Comparison of ENCODE assay signal across 9 mouse cellular contexts in the genomic region with DNA sequence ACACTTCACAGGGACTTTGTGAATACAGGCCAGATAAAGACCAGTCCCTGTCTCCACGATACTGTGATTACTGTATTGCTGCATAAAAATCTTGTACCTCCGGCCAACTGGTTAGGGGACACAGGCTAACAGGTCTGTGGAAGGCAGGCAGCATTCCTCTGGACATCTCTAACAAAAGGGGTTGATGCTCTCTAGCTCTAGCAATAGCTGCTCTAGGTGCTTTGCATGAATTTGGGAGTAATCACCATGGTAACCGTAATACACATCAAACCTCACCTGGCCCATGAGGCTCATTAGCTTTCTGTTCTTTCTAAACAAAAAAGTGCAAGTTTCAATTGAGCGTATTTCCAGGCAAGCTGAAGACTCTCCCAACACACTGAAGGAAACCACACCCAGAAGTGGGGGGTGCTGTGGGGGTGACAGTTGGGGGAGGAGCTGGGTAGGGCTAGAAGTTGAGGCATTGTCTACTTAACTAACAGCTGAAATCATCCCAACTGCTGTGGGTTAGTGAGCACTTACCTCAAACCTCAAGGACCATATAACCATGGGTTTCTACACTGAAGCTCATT.
DNase-seq lines count a peak whose midpoint lies in the region; TF ChIP-seq lines count a peak whose summit lies in the region.
"Had no signal": no experiment of that assay in that cellular context is flagged by ENCODE, and none has a peak within 500 bp of the region (broad histone marks: within the 10 kb centered on the region; RNA-seq: fewer than 3 reads in every experiment).

No protein-coding gene starts in this region.

- DNase-seq in gastrocnemius, adult 18-20 months (ENCODE audit: low spot score), result peak; percentile 42
- no peak for DNase-seq in gastrocnemius, adult 8-10 months (ENCODE audit: low spot score in 2 of 2)
- peak; percentile 59 to 68 for DNase-seq in CD8-positive naive resting alpha-beta T cell, adult 2 months (ENCODE audit: low read depth in 2 of 2, low spot score in 2 of 2)
- peak; percentile 19 for DNase-seq in heart, postnatal 25 days (ENCODE audit: low spot score)
- peak; percentile 75 for DNase-seq in naive thymus-derived CD4-positive, alpha-beta T cell, adult 2 months (ENCODE audit: low read depth)
- no peak for DNase-seq in left cerebral cortex, adult 2 months (ENCODE audit: extremely low spot score in 1 of 2, low spot score in 2 of 2)
- no peak for DNase-seq in neural tube, embryonic 10.5 days (ENCODE audit: extremely low spot score, low spot score)
- DNase-seq in cerebellum, postnatal 36 days, result no peak

- TF ChIP-seq CTCF in left cerebral cortex, adult 2 months (IDR thresholded peaks at IDR 0.05), result no peak

- intact Hi-C loops in heart, postnatal 25 days (cut with DNase I), result no loop called here
- intact Hi-C loops in left cerebral cortex, adult 2 months (cut with DNase I), result no loop called here

- H3K4me3 ChIP-seq in left cerebral cortex, adult 2 months, result no peak overlapping the region
- H3K4me3 ChIP-seq: layer of hippocampus, adult 2 months had no signal

- H3K27ac ChIP-seq in left cerebral cortex, adult 2 months, result no peak overlapping the region
- H3K27ac ChIP-seq: layer of hippocampus, adult 2 months had no signal

Comparison
In these comparisons a context has a peak if more than half of its experiments do, and no peak if none do; other contexts are left out.
1. DNase-seq: peak in gastrocnemius, adult 18-20 months (single experiment), CD8-positive naive resting alpha-beta T cell, adult 2 months (2 of 2), heart, postnatal 25 days (single experiment) and naive thymus-derived CD4-positive, alpha-beta T cell, adult 2 months (single experiment); none in gastrocnemius, adult 8-10 months (0 of 2), left cerebral cortex, adult 2 months (0 of 2), neural tube, embryonic 10.5 days (single experiment) and cerebellum, postnatal 36 days (0 of 2).